Mouse (Mus musculus) CD4-positive helper T cell, adult 2 months (primary cell): ENCODE data around the gene Akap1.

Experiments
- DNase-seq: peaks from one replicate; pipeline ENCODE4 v3.0.0-alpha.2; 2012; ENCODE audit warnings: low read depth, missing footprints, low spot score

Akap1 gene

GRCm38 (mm10) chr11:88782531-88782930 lies 81.9 kb downstream of the Akap1 start:
- no peak for DNase-seq
